ENCODE assay signal across 16 mouse cellular contexts in genomic region chr15:23046127-23046785, GRCm38 (mm10).
DNase-seq lines count a peak whose midpoint lies in the region; ATAC-seq lines count a peak whose summit lies in the region.
"Had no signal": no experiment of that assay in that cellular context is flagged by ENCODE, and none has a peak within 500 bp of the region (broad histone marks: within the 10 kb centered on the region; RNA-seq: fewer than 3 reads in every experiment).

No protein-coding gene starts in this region.

- 79% methylated on average over 4 of the region's 4 CpGs for WGBS in kidney, embryonic 15.5 days

- no peak overlapping the region for H3K4me3 ChIP-seq in kidney, embryonic 15.5 days (replicated peaks)
- H3K4me3 ChIP-seq: heart, embryonic 12.5 days; intestine, embryonic 15.5 days; lung, embryonic 15.5 days had no signal

- no peaks in the 10 kb centered on the region for H3K9me3 ChIP-seq in kidney, embryonic 15.5 days (replicated peaks)
- H3K9me3 ChIP-seq: G1E; heart, embryonic 12.5 days; intestine, embryonic 15.5 days; lung, embryonic 15.5 days had no signal

- H3K4me2 ChIP-seq in kidney, embryonic 15.5 days = no peak overlapping the region
- H3K4me2 ChIP-seq: heart, embryonic 12.5 days; intestine, embryonic 15.5 days; lung, embryonic 15.5 days had no signal

- no peak overlapping the region for H3K9ac ChIP-seq in kidney, embryonic 15.5 days
- H3K9ac ChIP-seq: heart, embryonic 12.5 days; intestine, embryonic 15.5 days; lung, embryonic 15.5 days had no signal

- no peaks in the 10 kb centered on the region for H3K27me3 ChIP-seq in kidney, embryonic 15.5 days
- H3K27me3 ChIP-seq: heart, embryonic 12.5 days; intestine, embryonic 15.5 days; lung, embryonic 15.5 days had no signal

- H3K36me3 ChIP-seq in kidney, embryonic 15.5 days = no peaks in the 10 kb centered on the region
- H3K36me3 ChIP-seq: G1E; heart, embryonic 12.5 days; intestine, embryonic 15.5 days; lung, embryonic 15.5 days had no signal

- DNase-seq in frontal cortex, postnatal 14 days (ENCODE audit: low spot score in 2 of 2) = no peak
- DNase-seq in retina, embryonic 14.5 days (ENCODE audit: low spot score) = peak; percentile 29
- DNase-seq in retina, postnatal 1 day = no peak
- DNase-seq in cerebellum, postnatal 14 days = peak; percentile 31 to 44
- DNase-seq in yolk sac, embryonic 10.5 days (ENCODE audit: low spot score) = no peak
- DNase-seq: adrenal gland, postnatal 36 days; kidney, postnatal 14 days; layer of hippocampus, postnatal 36 days; right cerebral cortex, postnatal 25 days had no signal

- ATAC-seq in frontal cortex, adult (ENCODE audit: low TSS enrichment) = peak; percentile 76
- no peak; the same call in 1 of the 2 replicates for ATAC-seq in megakaryocyte, adult 5-6 weeks (ENCODE audit: poor library complexity, severe bottlenecking)
- no peak for ATAC-seq in kidney, embryonic 15.5 days (replicated peaks; ENCODE audit: low FRiP score)
- ATAC-seq: intestine, embryonic 15.5 days had no signal

- no peaks in the 10 kb centered on the region for H3K4me1 ChIP-seq in kidney, embryonic 15.5 days
- H3K4me1 ChIP-seq: heart, embryonic 12.5 days; intestine, embryonic 15.5 days; lung, embryonic 15.5 days had no signal

- no peak overlapping the region for H3K27ac ChIP-seq in kidney, embryonic 15.5 days
- H3K27ac ChIP-seq: intestine, embryonic 15.5 days; lung, embryonic 15.5 days had no signal

Comparison
In these comparisons a context has a peak if more than half of its experiments do, and no peak if none do; other contexts are left out.
1. DNase-seq: peak in retina, embryonic 14.5 days (single experiment) and cerebellum, postnatal 14 days (2 of 2); none in frontal cortex, postnatal 14 days (0 of 2), retina, postnatal 1 day (single experiment) and yolk sac, embryonic 10.5 days (single experiment).